12 mouse cellular contexts compared by ENCODE assay signal in genomic region chr1:155777641-155778625, GRCm38 (mm10). TPM values are rescaled to one million over a fixed set of nuclear protein-coding genes. Genes with fewer than 3 reads are reported as not detected.
DNase-seq lines count a peak whose midpoint lies in the region; ATAC-seq lines count a peak whose summit lies in the region.
"Had no signal": no experiment of that assay in that cellular context is flagged by ENCODE, and none has a peak within 500 bp of the region (broad histone marks: within the 10 kb centered on the region; RNA-seq: fewer than 3 reads in every experiment).

No protein-coding gene starts in this region.

- peaks cover 29% of the 10 kb centered on the region for H3K27me3 ChIP-seq in hindbrain, embryonic 14.5 days (ENCODE audit: control insufficient read depth, insufficient read depth, low read length)
- peaks cover 11% of the 10 kb centered on the region for H3K27me3 ChIP-seq in hindbrain, embryonic 16.5 days (replicated peaks; ENCODE audit: control insufficient read depth, insufficient read depth, low read length)
- H3K27me3 ChIP-seq in intestine, embryonic 16.5 days (replicated peaks; ENCODE audit: control insufficient read depth, insufficient read depth, low read length): no peaks in the 10 kb centered on the region
- H3K27me3 ChIP-seq in limb, embryonic 12.5 days: no peaks in the 10 kb centered on the region
- H3K27me3 ChIP-seq: CH12.LX had no signal

- peaks cover 29% of the 10 kb centered on the region for H3K36me3 ChIP-seq in hindbrain, embryonic 14.5 days (replicated peaks; ENCODE audit: control insufficient read depth, insufficient read depth)
- peaks cover 21% of the 10 kb centered on the region for H3K36me3 ChIP-seq in hindbrain, embryonic 16.5 days (ENCODE audit: control insufficient read depth, insufficient read depth, low read length)
- H3K36me3 ChIP-seq in intestine, embryonic 16.5 days (ENCODE audit: control insufficient read depth, insufficient read depth, low read length): peaks cover 3% of the 10 kb centered on the region
- peaks cover 40% of the 10 kb centered on the region for H3K36me3 ChIP-seq in limb, embryonic 12.5 days

- 0 out of 2 replicates have a peak, but pooled peaks have one; percentile 21 for ATAC-seq in hindbrain, embryonic 14.5 days (ENCODE audit: low FRiP score)
- ATAC-seq in hindbrain, embryonic 16.5 days: no peak
- peak; percentile 96 for ATAC-seq in intestine, embryonic 16.5 days
- ATAC-seq in limb, embryonic 12.5 days (ENCODE audit: insufficient number of reproducible peaks, insufficient read depth, low FRiP score, low TSS enrichment, low read depth): 0 out of 2 replicates have a peak, but pooled peaks have one; percentile 32

- no peak for DNase-seq in hindbrain, embryonic 14.5 days (ENCODE audit: low spot score)
- peak; percentile 78 for DNase-seq in retina, postnatal 7 days (ENCODE audit: low read depth, low spot score)
- no peak for DNase-seq in adrenal gland, adult 18-20 months (ENCODE audit: low spot score in 2 of 2)
- DNase-seq in spleen, postnatal 36 days (ENCODE audit: low spot score in 2 of 2): no peak
- DNase-seq in cerebellum, postnatal 4 days (ENCODE audit: low spot score in 2 of 2): no peak
- DNase-seq: heart, adult 18-20 months; lung, postnatal 10 days had no signal

- H3K4me2 ChIP-seq in hindbrain, embryonic 14.5 days (replicated peaks): no peak overlapping the region
- no peak overlapping the region for H3K4me2 ChIP-seq in hindbrain, embryonic 16.5 days (ENCODE audit: low read length)
- H3K4me2 ChIP-seq in intestine, embryonic 16.5 days (ENCODE audit: low read depth, low read length): no peak overlapping the region; the same call in 1 of the 2 replicates
- no peak overlapping the region for H3K4me2 ChIP-seq in limb, embryonic 12.5 days
- H3K4me2 ChIP-seq: neural tube, embryonic 13.5 days had no signal

- H3K4me1 ChIP-seq in hindbrain, embryonic 14.5 days (replicated peaks; ENCODE audit: control insufficient read depth, insufficient read depth, low read length): no peaks in the 10 kb centered on the region
- no peaks in the 10 kb centered on the region for H3K4me1 ChIP-seq in hindbrain, embryonic 16.5 days (ENCODE audit: control insufficient read depth, insufficient read depth, low read depth, low read length)
- peaks cover 11% of the 10 kb centered on the region for H3K4me1 ChIP-seq in intestine, embryonic 16.5 days (ENCODE audit: control insufficient read depth, insufficient read depth, low read length)
- H3K4me1 ChIP-seq in limb, embryonic 12.5 days (replicated peaks): no peaks in the 10 kb centered on the region
- H3K4me1 ChIP-seq: neural tube, embryonic 13.5 days had no signal

- H3K27ac ChIP-seq in hindbrain, embryonic 14.5 days: no peak overlapping the region
- no peak overlapping the region for H3K27ac ChIP-seq in hindbrain, embryonic 16.5 days (ENCODE audit: low read depth, low read length)
- H3K27ac ChIP-seq in intestine, embryonic 16.5 days (ENCODE audit: low read length): peak overlapping the region; percentile 43; the same call in 1 of the 2 replicates
- no peak overlapping the region for H3K27ac ChIP-seq in limb, embryonic 12.5 days
- H3K27ac ChIP-seq: neural tube, embryonic 13.5 days had no signal

- H3K9me3 ChIP-seq in hindbrain, embryonic 14.5 days (ENCODE audit: control insufficient read depth, low read length): peaks cover 10% of the 10 kb centered on the region
- peaks cover 6% of the 10 kb centered on the region for H3K9me3 ChIP-seq in hindbrain, embryonic 16.5 days (ENCODE audit: control insufficient read depth, low read length)
- no peaks in the 10 kb centered on the region for H3K9me3 ChIP-seq in intestine, embryonic 16.5 days (ENCODE audit: control insufficient read depth, low read length)
- H3K9me3 ChIP-seq in limb, embryonic 12.5 days: no peaks in the 10 kb centered on the region

- WGBS in hindbrain, embryonic 14.5 days: 64% methylated on average over 14 of the region's 14 CpGs
- WGBS in hindbrain, embryonic 16.5 days: 64% methylated on average over 14 of the region's 14 CpGs
- 50% methylated on average over 14 of the region's 14 CpGs for WGBS in intestine, embryonic 16.5 days
- WGBS in limb, embryonic 12.5 days: 70% methylated on average over 14 of the region's 14 CpGs

- no peak overlapping the region for H3K4me3 ChIP-seq in hindbrain, embryonic 14.5 days (replicated peaks; ENCODE audit: low read length)
- no peak overlapping the region for H3K4me3 ChIP-seq in hindbrain, embryonic 16.5 days (ENCODE audit: low read length)
- H3K4me3 ChIP-seq in intestine, embryonic 16.5 days (ENCODE audit: low read length): no peak overlapping the region
- H3K4me3 ChIP-seq in limb, embryonic 12.5 days (replicated peaks): no peak overlapping the region
- H3K4me3 ChIP-seq: neural tube, embryonic 13.5 days had no signal

- no peak overlapping the region for H3K9ac ChIP-seq in hindbrain, embryonic 14.5 days
- H3K9ac ChIP-seq in hindbrain, embryonic 16.5 days (ENCODE audit: low read depth, low read length): no peak overlapping the region
- H3K9ac ChIP-seq in intestine, embryonic 16.5 days (ENCODE audit: low read depth, low read length): no peak overlapping the region
- no peak overlapping the region for H3K9ac ChIP-seq in limb, embryonic 12.5 days (replicated peaks)
- H3K9ac ChIP-seq: neural tube, embryonic 13.5 days had no signal

RNA-seq across cellular contexts. Expression of gene Lhx4, which starts 26.4 kb away (rescaled TPM):
- 3.4 TPM in 2 replicates for polyA plus RNA-seq in hindbrain, embryonic 14.5 days (2014; fragmentation: Nextera tagmentation; extraction: Ambion mirVana)
- polyA plus RNA-seq in hindbrain, embryonic 16.5 days (2015; fragmentation: Nextera tagmentation; extraction: Ambion mirVana): 1.7 and 2.3 TPM in 2 replicates
- 0.10 TPM in 1 of 2 replicates, not detected in the other for polyA plus RNA-seq in intestine, embryonic 16.5 days (2015; fragmentation: Nextera tagmentation; extraction: Ambion mirVana)
- not detected in 2 replicates for polyA plus RNA-seq in limb, embryonic 12.5 days (2016; fragmentation: Nextera tagmentation; extraction: Ambion mirVana)
- under 1 TPM in 1 of 2 experiments, not detected in 1; 0.06 TPM for total RNA-seq in adrenal gland, adult 18-20 months (2021)
- total RNA-seq: CH12.LX; heart, adult 18-20 months had no signal

RNA-seq across cellular contexts. Expression of gene Qsox1, which starts 34.8 kb away (rescaled TPM):
- polyA plus RNA-seq in hindbrain, embryonic 14.5 days (2014; fragmentation: Nextera tagmentation; extraction: Ambion mirVana): 10.0 and 12.0 TPM in 2 replicates
- 25.0 and 26.7 TPM in 2 replicates for polyA plus RNA-seq in hindbrain, embryonic 16.5 days (2015; fragmentation: Nextera tagmentation; extraction: Ambion mirVana)
- 48.6 and 49.9 TPM in 2 replicates for polyA plus RNA-seq in intestine, embryonic 16.5 days (2015; fragmentation: Nextera tagmentation; extraction: Ambion mirVana)
- 23.5 and 26.3 TPM in 2 replicates for polyA plus RNA-seq in limb, embryonic 12.5 days (2016; fragmentation: Nextera tagmentation; extraction: Ambion mirVana)
- total RNA-seq in adrenal gland, adult 18-20 months (2021): 10 to 100 TPM; 50.2 to 68.5 TPM
